Mouse (Mus musculus) spleen, adult 2 months (tissue): Measurements from ENCODE around the gene Ttll4.

Experiments
- CTCF ChIP-seq: fragments of 200-500 bp; IDR thresholded peaks from 2 replicates; pipeline ENCODE4 v1.5.1; 2011; ENCODE audit warnings: mild to moderate bottlenecking, inconsistent platforms; ENCODE audit not compliant: insufficient read depth, insufficient read length, insufficient replicate concordance; ENCODE audit errors: extremely low read depth
- POLR2A ChIP-seq: fragments of 200-500 bp; IDR thresholded peaks from 2 replicates; pipeline ENCODE4 v1.6.1; 2011; ENCODE audit warnings: low read depth, low read length, inconsistent platforms

DNA sequence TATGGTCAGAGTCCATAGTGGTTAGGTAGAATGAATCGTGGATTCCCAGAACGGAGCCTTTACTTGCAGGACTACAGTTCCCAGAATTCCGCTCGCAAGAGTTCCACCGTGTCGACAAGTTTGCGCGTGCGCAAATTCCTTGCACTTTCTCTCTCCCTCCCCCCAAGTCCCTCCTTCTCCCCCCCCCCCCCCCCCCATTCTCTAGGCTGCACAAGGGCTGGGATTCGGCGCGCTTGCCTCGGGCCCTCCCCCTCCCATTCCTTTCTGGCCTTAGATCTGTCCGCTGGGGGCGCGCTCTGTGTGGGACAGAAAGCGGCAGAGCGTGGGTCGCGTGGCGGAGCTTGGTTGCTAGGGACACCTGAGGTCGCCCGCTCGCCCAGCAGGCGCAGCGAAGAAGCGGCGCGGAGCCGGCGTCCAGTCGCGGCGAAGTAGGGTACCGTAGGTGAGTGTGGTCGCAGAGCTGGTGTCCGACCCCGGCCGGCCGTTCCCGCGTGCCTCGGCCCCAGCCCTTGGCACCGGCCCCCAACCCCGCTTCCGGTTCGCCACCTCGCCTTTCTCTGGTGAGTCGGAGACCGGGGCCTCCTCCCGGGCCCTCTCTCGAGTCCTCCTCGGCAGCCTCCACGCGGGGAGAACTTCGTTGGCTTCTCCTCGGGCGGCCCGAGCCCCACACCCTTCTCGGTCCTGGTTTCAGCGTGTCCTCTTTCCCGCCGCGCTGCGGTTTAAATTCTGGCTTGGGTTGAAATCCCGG lies at the start of gene Ttll4:
- peak; percentile 62; the same call in 1 of the 2 replicates for TF ChIP-seq CTCF
- TF ChIP-seq POLR2A, result no peak
